Mouse (Mus musculus) midbrain, embryonic 13.5 days (tissue): ENCODE results near the gene Samd13. TPM values are rescaled to one million over a fixed set of nuclear protein-coding genes. Genes with fewer than 3 reads are reported as not detected.

Experiments used
- ATAC-seq: fragments of 200-750 bp; cut with Nextera tagmentation; 2 replicates; pipeline ENCODE4 v1.8.0; 2017; ENCODE audit warnings: mild to moderate bottlenecking, moderate TSS enrichment, moderate library complexity
- H3K27ac ChIP-seq: fragments of 300-500 bp; sonication (generic); 2 replicates; pipeline ENCODE4 v1.5.1; 2015; ENCODE audit warnings: inconsistent platforms, mild to moderate bottlenecking, moderate library complexity
- H3K27me3 ChIP-seq: fragments of 300-500 bp; sonication (generic); 2 replicates; pipeline ENCODE4 v1.6.1; 2015; ENCODE audit warnings: mild to moderate bottlenecking, inconsistent platforms
- H3K36me3 ChIP-seq: fragments of 300-500 bp; sonication (generic); 2 replicates; pipeline ENCODE4 v1.6.1; 2015; ENCODE audit warnings: mild to moderate bottlenecking, inconsistent platforms
- H3K4me1 ChIP-seq: fragments of 300-500 bp; sonication (generic); replicated peaks from 2 replicates; pipeline ENCODE4 v1.6.1; 2015; ENCODE audit warnings: inconsistent platforms
- H3K4me2 ChIP-seq: fragments of 300-500 bp; sonication (generic); replicated peaks from 2 replicates; pipeline ENCODE4 v1.6.1; 2015; ENCODE audit warnings: moderate library complexity, mild to moderate bottlenecking, inconsistent platforms
- H3K4me3 ChIP-seq: fragments of 300-500 bp; sonication (generic); replicated peaks from 2 replicates; pipeline ENCODE4 v1.5.1; 2015; ENCODE audit warnings: mild to moderate bottlenecking, inconsistent platforms
- H3K9ac ChIP-seq: fragments of 300-500 bp; sonication (generic); replicated peaks from 2 replicates; pipeline ENCODE4 v1.6.1; 2015; ENCODE audit warnings: mild to moderate bottlenecking, inconsistent platforms
- H3K9me3 ChIP-seq: fragments of 300-500 bp; sonication (generic); 2 replicates; pipeline ENCODE4 v1.6.1; 2016; ENCODE audit warnings: mild to moderate bottlenecking, inconsistent platforms
- WGBS: fragments of 180-500 bp; shearing (Covaris S2); methylation state at CpG from one replicate; pipeline ENCODE4 v1.1.7; 2015; 5-methylcytosine and 5-hydroxymethylcytosine counted together
- polyA plus RNA-seq: library from polyadenylated mRNA; unstranded; fragments of >200 nt; fragmentation: Nextera tagmentation; extraction: Ambion mirVana; gene quantifications from 2 replicates; pipeline ENCODE4 v1.2.1, GENCODE M21; 2015

The Samd13 gene
- polyA plus RNA-seq, 1 experiment from 2014 or later: 0.52 TPM

- Histone ChIP-seq H3K4me3 (no peak overlapping the region), H3K36me3 (no peaks in the 10 kb centered on the region), H3K9me3 (no peaks in the 10 kb centered on the region), H3K9ac (no peak overlapping the region), H3K4me1 (no peaks in the 10 kb centered on the region), H3K4me2 (no peak overlapping the region), H3K27ac (no peak overlapping the region), H3K27me3 (no peaks in the 10 kb centered on the region)
- 73% methylated on average over 8 of the region's 8 CpGs for WGBS
- ATAC-seq: no peak
Observed at GRCm38 (mm10) chr3:146628227-146628982, 57.0 kb downstream of the Samd13 start.

GRCm38 (mm10) chr3:146625766-146626165 lies 59.6 kb downstream of the Samd13 start:
- Histone ChIP-seq H3K27ac (no peak overlapping the region), H3K9me3 (no peaks in the 10 kb centered on the region), H3K9ac (no peak overlapping the region), H3K27me3 (no peaks in the 10 kb centered on the region), H3K36me3 (no peaks in the 10 kb centered on the region), H3K4me1 (no peaks in the 10 kb centered on the region), H3K4me3 (no peak overlapping the region), H3K4me2 (no peak overlapping the region)
- no peak for ATAC-seq
- WGBS: 95% methylated on average over 4 of the region's 4 CpGs

- Histone ChIP-seq H3K27me3 (no peaks in the 10 kb centered on the region), H3K36me3 (no peaks in the 10 kb centered on the region), H3K27ac (no peak overlapping the region), H3K9ac (no peak overlapping the region), H3K4me1 (no peaks in the 10 kb centered on the region), H3K4me2 (no peak overlapping the region), H3K4me3 (no peak overlapping the region), H3K9me3 (no peaks in the 10 kb centered on the region)
- WGBS: 82% methylated on average over 11 of the region's 11 CpGs
- no peak for ATAC-seq
Observed at GRCm38 (mm10) chr3:146621966-146622365, 63.4 kb downstream of the Samd13 start.

- Histone ChIP-seq H3K36me3 (no peaks in the 10 kb centered on the region), H3K9me3 (no peaks in the 10 kb centered on the region), H3K27me3 (no peaks in the 10 kb centered on the region), H3K9ac (no peak overlapping the region), H3K4me2 (no peak overlapping the region), H3K27ac (no peak overlapping the region), H3K4me1 (no peaks in the 10 kb centered on the region), H3K4me3 (no peak overlapping the region)
- WGBS: 87% methylated on average over 14 of the region's 14 CpGs
- ATAC-seq: no peak
Observed at GRCm38 (mm10) chr3:146620555-146621249, 64.7 kb downstream of the Samd13 start.

GRCm38 (mm10) chr3:146620101-146620500 lies 65.3 kb downstream of the Samd13 start:
- WGBS: 89% methylated on average over 10 of the region's 10 CpGs
- Histone ChIP-seq H3K4me2 (no peak overlapping the region), H3K4me3 (no peak overlapping the region), H3K36me3 (no peaks in the 10 kb centered on the region), H3K27ac (no peak overlapping the region), H3K4me1 (no peaks in the 10 kb centered on the region), H3K9me3 (no peaks in the 10 kb centered on the region), H3K9ac (no peak overlapping the region), H3K27me3 (no peaks in the 10 kb centered on the region)
- ATAC-seq: no peak

- no peaks in the 10 kb centered on the region for H3K36me3 ChIP-seq
- no peak for ATAC-seq
- no peak overlapping the region for H3K9ac ChIP-seq
- H3K27me3 ChIP-seq: no peaks in the 10 kb centered on the region
- no peaks in the 10 kb centered on the region for H3K4me1 ChIP-seq
- H3K4me2 ChIP-seq: no peak overlapping the region
- no peak overlapping the region for H3K4me3 ChIP-seq
- H3K27ac ChIP-seq: no peak overlapping the region
- WGBS: 81% methylated on average over 4 of the region's 4 CpGs
- no peaks in the 10 kb centered on the region for H3K9me3 ChIP-seq
Observed at GRCm38 (mm10) chr3:146618357-146618756, 67.0 kb downstream of the Samd13 start.

GRCm38 (mm10) chr3:146617946-146618345 lies 67.4 kb downstream of the Samd13 start:
- Histone ChIP-seq H3K4me3 (no peak overlapping the region), H3K27me3 (no peaks in the 10 kb centered on the region), H3K4me2 (no peak overlapping the region), H3K4me1 (no peaks in the 10 kb centered on the region), H3K9ac (no peak overlapping the region), H3K36me3 (no peaks in the 10 kb centered on the region), H3K9me3 (no peaks in the 10 kb centered on the region), H3K27ac (no peak overlapping the region)
- ATAC-seq: no peak

- no peak overlapping the region for H3K4me3 ChIP-seq
- H3K9me3 ChIP-seq: no peaks in the 10 kb centered on the region
- H3K9ac ChIP-seq: no peak overlapping the region
- H3K4me2 ChIP-seq: no peak overlapping the region
- no peak overlapping the region for H3K27ac ChIP-seq
- no peak for ATAC-seq
- H3K36me3 ChIP-seq: no peaks in the 10 kb centered on the region
- 80% methylated on average over 5 of the region's 5 CpGs for WGBS
- H3K4me1 ChIP-seq: no peaks in the 10 kb centered on the region
- no peaks in the 10 kb centered on the region for H3K27me3 ChIP-seq
Observed at GRCm38 (mm10) chr3:146616533-146617283, 68.7 kb downstream of the Samd13 start.

GRCm38 (mm10) chr3:146615496-146615895 lies 69.9 kb downstream of the Samd13 start, which contains the start of gene Dnase2b:
TSS of gene Dnase2b (minus strand) at chr3:146615596.
- no peak for ATAC-seq

GRCm38 (mm10) chr3:146611821-146612220 lies 73.6 kb downstream of the Samd13 start:
- H3K9ac ChIP-seq: no peak overlapping the region
- WGBS: 96% methylated on average over 4 of the region's 4 CpGs

More at GRCm38 (mm10) chr3:146615496-146615895, 69.9 kb downstream of the Samd13 start, which contains the start of gene Dnase2b:
- no peak within 1 kb of the TSS for H3K27ac ChIP-seq
- no peaks in the 10 kb centered on the region for H3K9me3 ChIP-seq
- WGBS: 92% methylated on average over 4 of the region's 4 CpGs
- no peaks in the 10 kb centered on the region for H3K27me3 ChIP-seq
- no peaks in the 10 kb centered on the region for H3K36me3 ChIP-seq
- H3K4me2 ChIP-seq: no peak within 1 kb of the TSS
- no peak within 1 kb of the TSS for H3K9ac ChIP-seq
- no peak within 1 kb of the TSS for H3K4me3 ChIP-seq
- no peaks in the 10 kb centered on the region for H3K4me1 ChIP-seq

GRCm38 (mm10) chr3:146611261-146611660 lies 74.1 kb downstream of the Samd13 start:
- Histone ChIP-seq H3K9ac (no peak overlapping the region), H3K27ac (no peak overlapping the region), H3K4me3 (no peak overlapping the region), H3K27me3 (no peaks in the 10 kb centered on the region), H3K4me1 (peaks cover 9% of the 10 kb centered on the region), H3K9me3 (no peaks in the 10 kb centered on the region), H3K4me2 (no peak overlapping the region), H3K36me3 (no peaks in the 10 kb centered on the region)
- no peak for ATAC-seq
- 77% methylated on average over 4 of the region's 4 CpGs for WGBS

More at GRCm38 (mm10) chr3:146611821-146612220, 73.6 kb downstream of the Samd13 start:
- no peak overlapping the region for H3K4me3 ChIP-seq
- H3K36me3 ChIP-seq: no peaks in the 10 kb centered on the region
- H3K9me3 ChIP-seq: no peaks in the 10 kb centered on the region
- ATAC-seq: no peak
- no peak overlapping the region for H3K4me2 ChIP-seq
- no peak overlapping the region for H3K27ac ChIP-seq
- H3K27me3 ChIP-seq: no peaks in the 10 kb centered on the region
- H3K4me1 ChIP-seq: peaks cover 9% of the 10 kb centered on the region

GRCm38 (mm10) chr3:146610322-146610721 lies 75.1 kb downstream of the Samd13 start:
- Histone ChIP-seq H3K9me3 (no peaks in the 10 kb centered on the region), H3K27me3 (no peaks in the 10 kb centered on the region), H3K4me2 (no peak overlapping the region), H3K27ac (no peak overlapping the region), H3K9ac (no peak overlapping the region), H3K4me1 (peaks cover 9% of the 10 kb centered on the region), H3K4me3 (no peak overlapping the region), H3K36me3 (no peaks in the 10 kb centered on the region)
- WGBS: 86% methylated on average over 10 of the region's 10 CpGs
- ATAC-seq: no peak
